ENCODE assay signal across 15 mouse cellular contexts in the genomic region with DNA sequence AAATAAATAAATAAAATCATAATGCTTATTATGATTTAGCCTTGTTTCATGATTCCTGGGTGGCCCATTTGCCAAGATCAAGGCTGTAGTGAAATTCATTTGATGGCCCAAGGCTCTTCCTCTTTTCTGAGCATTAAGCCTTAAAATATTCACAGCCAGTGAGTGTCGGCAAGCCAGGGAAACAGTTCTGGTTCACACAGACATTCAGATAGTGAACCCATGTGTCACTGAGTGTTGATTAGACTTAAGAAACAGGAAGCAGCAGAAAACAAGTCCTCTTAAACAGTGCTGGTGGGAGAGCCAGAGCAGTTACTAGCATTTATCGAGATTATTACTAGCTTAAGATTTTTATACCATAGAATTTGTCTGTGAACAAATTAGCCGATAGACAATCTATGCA.
A peak's percentile ranks its signal among the peaks of the same experiment; 100 is the strongest.
DNase-seq lines count a peak whose midpoint lies in the region; ATAC-seq lines count a peak whose summit lies in the region.
"Had no signal": no experiment of that assay in that cellular context is flagged by ENCODE, and none has a peak within 500 bp of the region (broad histone marks: within the 10 kb centered on the region; RNA-seq: fewer than 3 reads in every experiment).

No protein-coding gene starts in this region.

- ATAC-seq in megakaryocyte, adult 5-6 weeks (ENCODE audit: poor library complexity, severe bottlenecking), result peak; percentile 86
- ATAC-seq: forebrain, embryonic 16.5 days; hindbrain, embryonic 16.5 days had no signal

- intact Hi-C loops in heart, postnatal 25 days (cut with DNase I), result no loop called here

- DNase-seq in heart, adult 11 months, result peak; percentile 22
- no peak for DNase-seq in heart, postnatal 25 days (ENCODE audit: low spot score)
- DNase-seq in 416B (ENCODE audit: low read depth), result peak; percentile 23
- peak; percentile 94 for DNase-seq in MEL-GATA-1-ER (ENCODE audit: extremely low read depth, low read depth)
- DNase-seq in thymus, postnatal 4 days, result no peak
- DNase-seq in left cerebral cortex, adult 18-20 months (ENCODE audit: low spot score in 2 of 2), result no peak
- DNase-seq in lung, postnatal 14 days, result no peak
- DNase-seq: cerebellum, adult 11-12 months; cerebellum, adult 9-10 months; cerebellum, postnatal 25 days; gastrocnemius, postnatal 10 days; heart, postnatal 36 days had no signal

Comparison
In these comparisons a context has a peak if more than half of its experiments do, and no peak if none do; other contexts are left out.
1. DNase-seq: peak in heart, adult 11 months (single experiment), 416B (single experiment) and MEL-GATA-1-ER (single experiment); none in heart, postnatal 25 days (single experiment), thymus, postnatal 4 days (single experiment), left cerebral cortex, adult 18-20 months (0 of 2) and lung, postnatal 14 days (single experiment).